Mouse (Mus musculus): ENCODE data around the gene Kcnq5. TPM values are rescaled to one million over a fixed set of nuclear protein-coding genes. Genes with fewer than 3 reads are reported as not detected.
"Not testable (repeated sequence)": the region's sequence is repeated elsewhere in the genome, so short reads cannot be mapped to it uniquely, and the experiment has no call there.

The Kcnq5 gene
- polyA plus RNA-seq, 1 experiment from 2014 or later = 4.1 TPM

GRCm38 (mm10) chr1:21411331-21412196 is 550.2 kb downstream of the Kcnq5 start:
- no peaks in the 10 kb centered on the region for H3K9me3 ChIP-seq
- no peaks in the 10 kb centered on the region for H3K27me3 ChIP-seq (replicated peaks)
- no peak overlapping the region for H3K27ac ChIP-seq (replicated peaks)
- H3K9ac ChIP-seq = no peak overlapping the region
- no peaks in the 10 kb centered on the region for H3K36me3 ChIP-seq
- H3K4me1 ChIP-seq = peaks cover 8% of the 10 kb centered on the region; the same call in 1 of the 2 replicates
- H3K4me2 ChIP-seq = peak overlapping the region; percentile 1; the same call in 1 of the 2 replicates
- WGBS = 55% methylated on average over 18 of the region's 18 CpGs
- H3K4me3 ChIP-seq = no peak overlapping the region
- ATAC-seq (ENCODE audit: extremely low read depth, insufficient number of reproducible peaks, low FRiP score, low TSS enrichment) = no peak

- no peak overlapping the region for H3K9ac ChIP-seq
- H3K9me3 ChIP-seq = no peaks in the 10 kb centered on the region
- no peaks in the 10 kb centered on the region for H3K27me3 ChIP-seq (replicated peaks)
- H3K27ac ChIP-seq (replicated peaks) = no peak overlapping the region
- no peak overlapping the region for H3K4me2 ChIP-seq
- 69% methylated on average over 2 of the region's 2 CpGs for WGBS
- peaks cover 13% of the 10 kb centered on the region for H3K36me3 ChIP-seq
- no peak overlapping the region for H3K4me3 ChIP-seq
- ATAC-seq (ENCODE audit: extremely low read depth, insufficient number of reproducible peaks, low FRiP score, low TSS enrichment) = no peak
- peaks cover 7% of the 10 kb centered on the region; the same call in 1 of the 2 replicates for H3K4me1 ChIP-seq
Observed at GRCm38 (mm10) chr1:21407266-21407665, 554.5 kb downstream of the Kcnq5 start.

- peaks cover 7% of the 10 kb centered on the region; the same call in 1 of the 2 replicates for H3K4me1 ChIP-seq
- no peaks in the 10 kb centered on the region for H3K9me3 ChIP-seq
- peaks cover 25% of the 10 kb centered on the region for H3K36me3 ChIP-seq
- no peak overlapping the region for H3K9ac ChIP-seq
- ATAC-seq (ENCODE audit: extremely low read depth, insufficient number of reproducible peaks, low FRiP score, low TSS enrichment) = no peak
- H3K4me2 ChIP-seq = no peak overlapping the region
- H3K27me3 ChIP-seq (replicated peaks) = no peaks in the 10 kb centered on the region
- H3K27ac ChIP-seq (replicated peaks) = no peak overlapping the region
- 40% methylated on average over 8 of the region's 8 CpGs for WGBS
- no peak overlapping the region for H3K4me3 ChIP-seq
Observed at GRCm38 (mm10) chr1:21402804-21403203, 558.9 kb downstream of the Kcnq5 start.

- H3K4me3 ChIP-seq = no peak overlapping the region
- no peak for ATAC-seq (ENCODE audit: extremely low read depth, insufficient number of reproducible peaks, low FRiP score, low TSS enrichment)
- no peak overlapping the region for H3K4me2 ChIP-seq
- no peaks in the 10 kb centered on the region for H3K27me3 ChIP-seq (replicated peaks)
- no peaks in the 10 kb centered on the region for H3K36me3 ChIP-seq
- WGBS = 69% methylated on average over 6 of the region's 6 CpGs
- no peaks in the 10 kb centered on the region for H3K4me1 ChIP-seq
- no peaks in the 10 kb centered on the region for H3K9me3 ChIP-seq
- H3K27ac ChIP-seq (replicated peaks) = no peak overlapping the region
- no peak overlapping the region for H3K9ac ChIP-seq
Observed at GRCm38 (mm10) chr1:21391138-21391671, 570.5 kb downstream of the Kcnq5 start.

GRCm38 (mm10) chr1:21383256-21383655 is 578.5 kb downstream of the Kcnq5 start, which contains the start of gene Khdc1b:
Gene Khdc1b (plus strand): TSS chr1:21383556.
- Histone ChIP-seq H3K36me3 (no peaks in the 10 kb centered on the region), H3K4me2 (no peak within 1 kb of the TSS), H3K27ac (replicated peaks) (no peak within 1 kb of the TSS), H3K27me3 (replicated peaks) (no peaks in the 10 kb centered on the region), H3K9me3 (no peaks in the 10 kb centered on the region), H3K4me1 (no peaks in the 10 kb centered on the region; the same call in 1 of the 2 replicates), H3K4me3 (no peak within 1 kb of the TSS), H3K9ac (no peak within 1 kb of the TSS)
- 67% methylated on average over 1 of the region's 1 CpGs for WGBS
- ATAC-seq (ENCODE audit: extremely low read depth, insufficient number of reproducible peaks, low FRiP score, low TSS enrichment) = no peak

- H3K27ac ChIP-seq (replicated peaks); ATAC-seq (ENCODE audit: extremely low read depth, insufficient number of reproducible peaks, low FRiP score, low TSS enrichment); H3K9me3 ChIP-seq; H3K4me3 ChIP-seq; H3K27me3 ChIP-seq (replicated peaks); H3K9ac ChIP-seq; H3K4me2 ChIP-seq; H3K36me3 ChIP-seq; H3K4me1 ChIP-seq: not testable (repeated sequence)
- WGBS = 63% methylated on average over 1 of the region's 1 CpGs
Observed at GRCm38 (mm10) chr1:21368031-21368430, 593.7 kb downstream of the Kcnq5 start, which contains the start of gene Khdc1c. Gene Khdc1c (plus strand): TSS chr1:21368331.

- Histone ChIP-seq H3K4me2 (no peak within 1 kb of the TSS), H3K27me3 (replicated peaks) (no peaks in the 10 kb centered on the region), H3K9ac (no peak within 1 kb of the TSS), H3K27ac (replicated peaks) (no peak within 1 kb of the TSS), H3K9me3 (no peaks in the 10 kb centered on the region; the same call in 1 of the 2 replicates), H3K4me1 (no peaks in the 10 kb centered on the region), H3K36me3 (no peaks in the 10 kb centered on the region), H3K4me3 (no peak within 1 kb of the TSS)
- WGBS = 69% methylated on average over 2 of the region's 2 CpGs
- ATAC-seq (ENCODE audit: extremely low read depth, insufficient number of reproducible peaks, low FRiP score, low TSS enrichment) = no peak
Observed at GRCm38 (mm10) chr1:21349341-21349740, 612.4 kb downstream of the Kcnq5 start, which contains the start of gene Khdc1a. Gene Khdc1a (plus strand): TSS chr1:21349641.

All from heart, embryonic 13.5 days (tissue).